Mouse (Mus musculus): ENCODE measurements around the gene Gnaz.

Gene Gnaz

GRCm38 (mm10) chr10:74967651-74968267 lies 782 bp downstream of the Gnaz start:
- DNase-seq (ENCODE audit: low read depth in 1 of 2, low spot score in 2 of 2), result no peak

- no peak for DNase-seq (ENCODE audit: low read depth in 1 of 2, low spot score in 2 of 2)
Observed at GRCm38 (mm10) chr10:74969266-74969665, 2.3 kb downstream of the Gnaz start.

- DNase-seq (ENCODE audit: low read depth in 1 of 2, low spot score in 2 of 2), result no peak
Observed at GRCm38 (mm10) chr10:74973026-74973425, 6.0 kb downstream of the Gnaz start.

- DNase-seq (ENCODE audit: low read depth in 1 of 2, low spot score in 2 of 2), result no peak
Observed at GRCm38 (mm10) chr10:74975626-74976025, 8.6 kb downstream of the Gnaz start.

- no peak for DNase-seq (ENCODE audit: low read depth in 1 of 2, low spot score in 2 of 2)
Observed at GRCm38 (mm10) chr10:74976429-74976828, 9.5 kb downstream of the Gnaz start.

GRCm38 (mm10) chr10:74978056-74978455 lies 11.1 kb downstream of the Gnaz start:
- no peak for DNase-seq (ENCODE audit: low read depth in 1 of 2, low spot score in 2 of 2)

- DNase-seq (ENCODE audit: low read depth in 1 of 2, low spot score in 2 of 2), result no peak
Observed at GRCm38 (mm10) chr10:74981159-74981558, 14.2 kb downstream of the Gnaz start.

GRCm38 (mm10) chr10:74983176-74983575 lies 16.2 kb downstream of the Gnaz start:
- no peak for DNase-seq (ENCODE audit: low read depth in 1 of 2, low spot score in 2 of 2)

- no peak for DNase-seq (ENCODE audit: low read depth in 1 of 2, low spot score in 2 of 2)
Observed at GRCm38 (mm10) chr10:74987698-74988470, 20.9 kb downstream of the Gnaz start.

- no peak for DNase-seq (ENCODE audit: low read depth in 1 of 2, low spot score in 2 of 2)
Observed at GRCm38 (mm10) chr10:74989814-74990213, 22.8 kb downstream of the Gnaz start.

GRCm38 (mm10) chr10:74990584-74991322 lies 23.8 kb downstream of the Gnaz start:
- no peak for DNase-seq (ENCODE audit: low read depth in 1 of 2, low spot score in 2 of 2)

- DNase-seq (ENCODE audit: low read depth in 1 of 2, low spot score in 2 of 2), result no peak
Observed at GRCm38 (mm10) chr10:74994863-74995262, 27.9 kb downstream of the Gnaz start.

GRCm38 (mm10) chr10:74995377-74995776 lies 28.4 kb downstream of the Gnaz start:
- DNase-seq (ENCODE audit: low read depth in 1 of 2, low spot score in 2 of 2), result no peak

GRCm38 (mm10) chr10:75001391-75001790 lies 34.4 kb downstream of the Gnaz start:
- no peak for DNase-seq (ENCODE audit: low read depth in 1 of 2, low spot score in 2 of 2)

- no peak for DNase-seq (ENCODE audit: low read depth in 1 of 2, low spot score in 2 of 2)
Observed at GRCm38 (mm10) chr10:75004067-75004466, 37.1 kb downstream of the Gnaz start.

GRCm38 (mm10) chr10:75006889-75007662 lies 40.1 kb downstream of the Gnaz start:
- DNase-seq (ENCODE audit: low read depth in 1 of 2, low spot score in 2 of 2), result no peak

- DNase-seq (ENCODE audit: low read depth in 1 of 2, low spot score in 2 of 2), result no peak
Observed at GRCm38 (mm10) chr10:75010704-75011103, 43.7 kb downstream of the Gnaz start.

GRCm38 (mm10) chr10:75015465-75015864 lies 48.5 kb downstream of the Gnaz start:
- no peak for DNase-seq (ENCODE audit: low read depth in 1 of 2, low spot score in 2 of 2)

- no peak for DNase-seq (ENCODE audit: low read depth in 1 of 2, low spot score in 2 of 2)
Observed at GRCm38 (mm10) chr10:75016481-75016880, 49.5 kb downstream of the Gnaz start.

- no peak for DNase-seq (ENCODE audit: low read depth in 1 of 2, low spot score in 2 of 2)
Observed at GRCm38 (mm10) chr10:75020271-75020670, 53.3 kb downstream of the Gnaz start.

- peak in 1 of 2 experiments; percentile 27 for DNase-seq (ENCODE audit: low read depth in 1 of 2, low spot score in 2 of 2)
Observed at GRCm38 (mm10) chr10:75021138-75021537, 54.2 kb downstream of the Gnaz start.
